Mouse (Mus musculus) ES-E14 (cell line): ENCODE results near the gene Uts2b.

Experiments used
- CHD2 ChIP-seq: IDR thresholded peaks from 2 replicates; pipeline ENCODE4 v1.6.1; 2014; ENCODE audit warnings: mild to moderate bottlenecking, low read depth, low read length, inconsistent platforms
- MAFK ChIP-seq: IDR thresholded peaks from 2 replicates; pipeline ENCODE4 v1.6.1; 2014; ENCODE audit warnings: mild to moderate bottlenecking, low read depth, low read length, inconsistent platforms; ENCODE audit not compliant: insufficient read depth
- ZC3H11A ChIP-seq: IDR thresholded peaks from 2 replicates; pipeline ENCODE4 v1.6.1; 2012; ENCODE audit warnings: low read depth, mild to moderate bottlenecking, inconsistent platforms, low read length, borderline replicate concordance
- ZNF384 ChIP-seq: IDR thresholded peaks from 2 replicates; pipeline ENCODE4 v1.6.1; 2012; ENCODE audit warnings: low read depth, low read length, inconsistent platforms

DNA sequence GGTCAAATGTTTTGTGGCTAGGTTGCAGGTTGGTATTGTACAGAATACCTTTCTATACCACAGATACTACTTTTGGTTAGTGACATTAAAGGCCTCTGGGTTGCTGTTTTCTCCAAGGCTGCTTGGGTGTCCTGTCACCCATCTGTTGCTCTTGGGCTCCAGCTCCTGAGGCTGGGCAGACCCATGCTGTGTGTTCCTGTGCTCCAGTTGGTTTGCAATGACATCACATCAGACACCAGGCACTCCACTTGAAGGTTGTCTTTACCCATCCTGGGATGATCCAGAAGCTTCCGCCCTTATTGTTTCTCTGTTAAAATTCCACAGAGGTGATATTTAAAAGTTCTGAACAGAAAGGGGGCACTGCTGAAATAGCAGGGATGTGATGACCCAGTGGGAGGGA, 26.9 kb upstream of the Uts2b start:
- TF ChIP-seq ZNF384 (no peak), CHD2 (no peak), MAFK (no peak), ZC3H11A (no peak)
